Mouse (Mus musculus): ENCODE results near the gene Plod1. TPM values are rescaled to one million over a fixed set of nuclear protein-coding genes. Genes with fewer than 3 reads are reported as not detected.

The Plod1 gene
- polyA plus RNA-seq, 1 experiment from 2014 or later = 40.0 TPM

DNA sequence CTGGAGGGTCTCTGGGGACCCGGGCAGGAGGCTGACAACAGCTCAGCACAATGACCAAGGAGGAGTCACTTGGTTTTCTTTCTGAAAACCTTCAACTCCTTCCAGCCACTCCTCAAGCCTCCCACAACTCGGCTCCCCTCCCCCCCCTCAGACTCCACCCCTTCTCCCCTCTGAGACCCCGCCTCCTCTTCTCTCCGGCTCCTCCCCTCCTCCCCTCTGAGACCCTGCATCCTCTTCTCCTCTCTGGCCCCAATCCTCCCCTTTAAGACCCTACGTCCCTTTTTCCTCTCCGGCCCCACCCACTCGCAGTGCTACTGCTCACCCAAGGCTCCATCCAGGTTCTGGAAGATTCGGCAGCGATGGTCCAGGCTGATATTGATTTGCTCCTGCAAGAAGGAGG lies 8.4 kb downstream of the Plod1 start:
- Histone ChIP-seq H3K27ac (ENCODE audit: low read depth) (no peak overlapping the region), H3K36me3 (ENCODE audit: insufficient read depth) (peaks cover 15% of the 10 kb centered on the region; the same call in 1 of the 2 replicates), H3K4me1 (ENCODE audit: insufficient read depth) (no peaks in the 10 kb centered on the region), H3K27me3 (ENCODE audit: insufficient read depth, low read length) (no peaks in the 10 kb centered on the region), H3K9me3 (ENCODE audit: low read depth, low read length) (no peaks in the 10 kb centered on the region), H3K4me2 (no peak overlapping the region), H3K4me3 (ENCODE audit: low read depth, low read length) (no peak overlapping the region), H3K9ac (no peak overlapping the region)
- TF ChIP-seq CTCF (IDR thresholded peaks at IDR 0.05; ENCODE audit: low read depth) = no peak
- ATAC-seq (ENCODE audit: insufficient read depth) (no peak), DNase-seq (no peak)
- WGBS = 23% methylated on average over 9 of the region's 9 CpGs

- H3K36me3 ChIP-seq (ENCODE audit: insufficient read depth) = peaks cover 19% of the 10 kb centered on the region; the same call in 1 of the 2 replicates
- H3K4me3 ChIP-seq (ENCODE audit: low read depth, low read length) = no peak overlapping the region
- TF ChIP-seq CTCF (IDR thresholded peaks at IDR 0.05; ENCODE audit: low read depth) = no peak
- H3K4me1 ChIP-seq (ENCODE audit: insufficient read depth) = no peaks in the 10 kb centered on the region
- H3K4me2 ChIP-seq = no peak overlapping the region
- no peaks in the 10 kb centered on the region for H3K9me3 ChIP-seq (ENCODE audit: low read depth, low read length)
- DNase-seq = peak; percentile 17
- WGBS = 37% methylated on average over 8 of the region's 8 CpGs
- H3K27me3 ChIP-seq (ENCODE audit: insufficient read depth, low read length) = no peaks in the 10 kb centered on the region
- ATAC-seq (ENCODE audit: insufficient read depth) = no peak
- H3K9ac ChIP-seq = no peak overlapping the region
- H3K27ac ChIP-seq (ENCODE audit: low read depth) = no peak overlapping the region
Observed at GRCm38 (mm10) chr4:147927705-147928104, 8.9 kb downstream of the Plod1 start.

DNA sequence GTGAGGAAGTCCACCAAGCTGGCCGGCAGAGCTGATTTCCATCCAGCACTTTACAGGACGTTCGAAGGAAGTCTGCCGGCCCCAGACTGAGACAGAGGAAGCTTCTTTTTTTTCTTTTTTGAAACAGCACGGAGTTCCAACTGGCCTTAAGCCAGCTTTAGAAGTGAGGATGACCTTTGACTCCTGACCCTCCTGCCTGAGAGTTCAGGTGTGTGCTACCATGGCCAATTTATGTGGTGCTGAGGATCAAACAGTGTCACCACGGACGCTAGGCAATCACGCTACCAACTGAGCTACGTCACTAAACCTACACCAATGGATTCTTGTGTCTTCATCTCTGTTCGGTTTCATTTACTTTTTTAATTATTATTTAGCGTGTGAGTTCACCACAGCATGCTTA lies 14.2 kb downstream of the Plod1 start:
- no peak overlapping the region for H3K4me3 ChIP-seq (ENCODE audit: low read depth, low read length)
- H3K27me3 ChIP-seq (ENCODE audit: insufficient read depth, low read length) = no peaks in the 10 kb centered on the region
- H3K36me3 ChIP-seq (ENCODE audit: insufficient read depth) = peaks cover 22% of the 10 kb centered on the region; the same call in 1 of the 2 replicates
- H3K27ac ChIP-seq (ENCODE audit: low read depth) = no peak overlapping the region
- no peak overlapping the region for H3K9ac ChIP-seq
- 74% methylated on average over 11 of the region's 11 CpGs for WGBS
- H3K9me3 ChIP-seq (ENCODE audit: low read depth, low read length) = no peaks in the 10 kb centered on the region
- no peak for TF ChIP-seq CTCF (IDR thresholded peaks at IDR 0.05; ENCODE audit: low read depth)
- H3K4me2 ChIP-seq = no peak overlapping the region
- H3K4me1 ChIP-seq (ENCODE audit: insufficient read depth) = no peaks in the 10 kb centered on the region
- ATAC-seq (ENCODE audit: insufficient read depth) (no peak), DNase-seq (no peak)

GRCm38 (mm10) chr4:147920973-147921372 lies 15.6 kb downstream of the Plod1 start:
- no peak overlapping the region for H3K9ac ChIP-seq
- ATAC-seq (ENCODE audit: insufficient read depth) = no peak

DNA sequence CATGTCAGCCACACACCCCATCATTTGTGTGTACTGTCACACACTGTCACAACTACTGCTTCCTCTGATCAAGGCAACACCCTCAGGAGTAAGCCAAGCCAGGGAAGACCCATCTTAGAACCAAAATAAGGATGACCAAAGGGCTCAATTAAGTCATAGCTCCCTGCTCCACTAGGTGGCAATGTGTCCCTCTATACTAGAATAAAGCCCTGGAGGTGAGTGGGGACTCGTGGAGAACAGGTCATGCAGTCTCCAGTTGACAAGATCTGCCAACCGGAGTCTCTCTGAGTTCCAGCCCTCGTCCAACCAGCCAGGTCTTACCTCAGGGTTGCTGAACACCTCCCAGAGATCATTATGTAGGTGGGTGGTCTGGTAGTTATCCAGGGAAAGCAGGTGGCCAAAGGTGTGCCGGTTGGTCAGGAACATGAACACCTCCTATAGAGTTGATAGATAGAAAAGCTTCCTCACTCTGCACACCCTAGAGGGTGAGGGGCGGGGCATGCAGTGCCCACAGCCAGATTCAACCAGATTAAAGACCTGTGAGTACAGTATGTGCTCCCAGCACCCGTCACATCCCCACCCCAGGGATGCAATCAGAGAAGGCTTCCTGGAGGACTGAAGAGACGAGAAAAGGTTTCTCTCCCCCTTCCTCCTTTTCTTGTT lies 18.0 kb downstream of the Plod1 start:
- H3K4me1 ChIP-seq (ENCODE audit: insufficient read depth) = no peaks in the 10 kb centered on the region
- peak; percentile 74 for TF ChIP-seq CTCF (IDR thresholded peaks at IDR 0.05; ENCODE audit: low read depth)
- no peaks in the 10 kb centered on the region for H3K9me3 ChIP-seq (ENCODE audit: low read depth, low read length)
- H3K27me3 ChIP-seq (ENCODE audit: insufficient read depth, low read length) = no peaks in the 10 kb centered on the region
- ATAC-seq (ENCODE audit: insufficient read depth) = peak; percentile 29
- no peak overlapping the region for H3K9ac ChIP-seq
- peaks cover 35% of the 10 kb centered on the region; the same call in 1 of the 2 replicates for H3K36me3 ChIP-seq (ENCODE audit: insufficient read depth)
- no peak overlapping the region for H3K27ac ChIP-seq (ENCODE audit: low read depth)
- H3K4me3 ChIP-seq (ENCODE audit: low read depth, low read length) = no peak overlapping the region
- WGBS = 55% methylated on average over 7 of the region's 7 CpGs
- peak; percentile 78 for DNase-seq
- H3K4me2 ChIP-seq = no peak overlapping the region

More at GRCm38 (mm10) chr4:147920973-147921372, 15.6 kb downstream of the Plod1 start:
- H3K36me3 ChIP-seq (ENCODE audit: insufficient read depth) = peaks cover 32% of the 10 kb centered on the region; the same call in 1 of the 2 replicates
- H3K4me3 ChIP-seq (ENCODE audit: low read depth, low read length) = no peak overlapping the region
- DNase-seq = no peak
- H3K4me1 ChIP-seq (ENCODE audit: insufficient read depth) = no peaks in the 10 kb centered on the region
- H3K9me3 ChIP-seq (ENCODE audit: low read depth, low read length) = no peaks in the 10 kb centered on the region
- no peak overlapping the region for H3K27ac ChIP-seq (ENCODE audit: low read depth)
- no peak overlapping the region for H3K4me2 ChIP-seq
- no peak for TF ChIP-seq CTCF (IDR thresholded peaks at IDR 0.05; ENCODE audit: low read depth)
- no peaks in the 10 kb centered on the region for H3K27me3 ChIP-seq (ENCODE audit: insufficient read depth, low read length)
- WGBS = 34% methylated on average over 10 of the region's 10 CpGs

DNA sequence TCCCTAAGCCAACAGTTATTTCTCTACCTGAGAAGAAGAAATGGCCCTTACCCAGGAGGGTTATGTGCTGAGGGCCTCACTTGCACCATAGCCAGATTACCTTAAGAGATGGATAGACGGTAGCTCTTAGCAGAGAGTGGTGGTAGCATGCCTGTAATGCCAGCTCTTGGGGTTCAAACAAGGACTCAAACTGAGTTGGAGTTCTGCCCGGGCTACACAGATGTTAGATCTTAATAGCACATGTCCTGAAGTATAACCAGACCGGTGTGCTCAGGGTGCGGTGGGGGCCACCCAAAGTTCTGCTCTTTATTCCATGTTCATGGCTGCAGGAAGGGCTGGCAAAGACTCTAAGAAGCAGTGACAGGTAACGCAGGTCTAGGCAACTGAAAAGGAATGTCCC lies 27.1 kb downstream of the Plod1 start:
- H3K9me3 ChIP-seq (ENCODE audit: low read depth, low read length) = no peaks in the 10 kb centered on the region
- no peak overlapping the region for H3K4me2 ChIP-seq
- no peak for TF ChIP-seq CTCF (IDR thresholded peaks at IDR 0.05; ENCODE audit: low read depth)
- no peak overlapping the region for H3K9ac ChIP-seq
- H3K4me3 ChIP-seq (ENCODE audit: low read depth, low read length) = no peak overlapping the region
- DNase-seq (no peak), ATAC-seq (ENCODE audit: insufficient read depth) (no peak)
- H3K27ac ChIP-seq (ENCODE audit: low read depth) = no peak overlapping the region
- WGBS = 86% methylated on average over 5 of the region's 5 CpGs
- no peaks in the 10 kb centered on the region; the same call in 1 of the 2 replicates for H3K4me1 ChIP-seq (ENCODE audit: insufficient read depth)
- no peaks in the 10 kb centered on the region for H3K27me3 ChIP-seq (ENCODE audit: insufficient read depth, low read length)
- peaks cover 19% of the 10 kb centered on the region; the same call in 1 of the 2 replicates for H3K36me3 ChIP-seq (ENCODE audit: insufficient read depth)

GRCm38 (mm10) chr4:147906230-147906629 lies 30.3 kb downstream of the Plod1 start:
- Histone ChIP-seq H3K4me2 (no peak overlapping the region), H3K27ac (ENCODE audit: low read depth) (no peak overlapping the region), H3K9ac (no peak overlapping the region), H3K4me1 (ENCODE audit: insufficient read depth) (peaks cover 6% of the 10 kb centered on the region; the same call in 1 of the 2 replicates), H3K27me3 (ENCODE audit: insufficient read depth, low read length) (no peaks in the 10 kb centered on the region), H3K4me3 (ENCODE audit: low read depth, low read length) (no peak overlapping the region), H3K9me3 (ENCODE audit: low read depth, low read length) (no peaks in the 10 kb centered on the region), H3K36me3 (ENCODE audit: insufficient read depth) (0 out of 2 replicates have a peak, but pooled peaks cover 17% of the 10 kb centered on the region)
- ATAC-seq (ENCODE audit: insufficient read depth) = no peak
- no peak for DNase-seq
- 83% methylated on average over 5 of the region's 5 CpGs for WGBS
- TF ChIP-seq CTCF (IDR thresholded peaks at IDR 0.05; ENCODE audit: low read depth) = no peak

Measured in lung, embryonic 14.5 days (tissue).